Mouse (Mus musculus): ENCODE results near the gene 4921504E06Rik.

DNA sequence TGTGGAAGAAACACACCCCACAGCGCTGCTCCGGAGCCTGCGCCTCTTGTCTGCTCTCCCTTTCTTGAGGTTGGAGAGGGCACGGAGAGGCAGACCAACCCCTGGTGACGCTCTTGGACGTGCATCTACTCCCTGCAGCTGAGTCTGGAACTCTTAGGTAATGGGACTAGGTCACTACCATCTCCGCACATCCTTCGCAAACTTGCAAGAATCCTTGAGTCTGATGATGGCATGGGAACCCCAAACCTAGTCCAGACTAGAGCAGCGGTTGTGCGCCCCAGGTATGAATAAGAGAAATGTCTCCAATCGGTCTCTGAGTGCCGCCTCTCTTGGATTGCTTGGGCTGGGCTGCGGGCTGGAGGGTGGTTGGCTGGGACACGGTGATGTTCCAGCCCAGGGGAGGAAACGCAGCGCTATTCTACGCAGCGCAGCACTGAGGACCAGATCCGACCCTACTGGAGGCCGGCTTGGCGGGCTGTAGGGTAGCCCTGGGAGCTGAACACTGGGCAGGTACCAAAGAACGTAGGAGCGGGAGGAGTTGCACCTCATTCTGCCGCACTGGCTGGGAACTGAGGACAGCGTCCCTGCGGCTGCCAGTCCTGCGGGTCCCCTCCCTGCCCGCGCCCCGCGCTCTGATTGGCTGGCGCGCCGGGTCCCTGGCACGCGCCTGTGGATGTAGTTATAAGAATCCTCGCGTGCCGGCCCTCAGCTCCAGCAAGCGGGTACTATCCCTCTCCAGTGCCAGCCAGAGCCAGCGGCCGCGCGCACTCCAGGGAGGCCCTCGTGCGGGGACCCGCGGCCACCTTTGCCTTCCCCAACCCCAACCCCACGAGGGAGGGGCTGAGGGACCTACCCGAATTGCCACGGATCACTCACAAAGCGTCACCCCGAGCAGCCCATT is 108.5 kb downstream of the 4921504E06Rik start, which contains the start of gene Ptf1a:
- TF ChIP-seq CTCF (IDR thresholded peaks at IDR 0.05; ENCODE audit: low read depth) (no peak), EP300 (IDR thresholded peaks at IDR 0.05; ENCODE audit: low read depth) (no peak)

Data from heart, postnatal 0 days (tissue).